Mouse (Mus musculus) embryonic stem cell, embryonic (primary cell): ENCODE results near the gene B3gnt2.

ENCODE experiments used
- CTCF ChIA-PET, 4 experiments: fragments of 300-600 bp in 2 of 4; fragments of 350-600 bp in 2 of 4; sonication (Branson Sonifier 250); formaldehyde crosslinking; loops; one replicate each; lab custom pipeline; 2022; ENCODE audit warnings: inconsistent platforms in 2 of 4; lab: Charles Lee
- POLR2A ChIA-PET, 4 experiments: fragments of 300-600 bp in 2 of 4; fragments of 350-600 bp in 2 of 4; sonication (Branson Sonifier 250); formaldehyde crosslinking; loops; one replicate each; lab custom pipeline; 2022; ENCODE audit warnings: antibody characterized with exemption in 4 of 4, inconsistent platforms in 1 of 4; lab: Charles Lee

The B3gnt2 gene

GRCm38 (mm10) chr11:22782705-22783124 lies 78.0 kb downstream of the B3gnt2 start:
- ChIA-PET CTCF (interaction anchor here in 2 of 4 experiments (0.5 to 1.4 kb wide), 2 partner anchors 174 to 472 kb away, joined by 3 to 8 read pairs; no protein-coding TSS in a partner anchor), POLR2A (interaction anchor here in 3 of 4 experiments (0.7 to 1.8 kb wide), 19 partner anchors 9 to 147 kb away, joined by 3 to 19 read pairs (median 4); partner anchors contain the start of gene B3gnt2 (in 2 of the 3))

- ChIA-PET CTCF (no interaction called here), POLR2A (no interaction called here)
Observed at GRCm38 (mm10) chr11:22781190-22781589, 79.6 kb downstream of the B3gnt2 start.

- POLR2A ChIA-PET = interaction anchor here in 1 of 4 experiments (1.5 to 3.0 kb wide), 2 partner anchors 27 to 79 kb away, joined by 4 to 10 read pairs; partner anchors contain the start of gene B3gnt2
- CTCF ChIA-PET = no interaction called here
Observed at GRCm38 (mm10) chr11:22780761-22781160, 80.0 kb downstream of the B3gnt2 start.

- ChIA-PET CTCF (interaction anchor here in 1 of 4 experiments (0.5 to 0.6 kb wide), 2 partner anchors 240 to 1301 kb away, joined by 3 to 7 read pairs; no protein-coding TSS in a partner anchor), POLR2A (interaction anchor here in 3 of 4 experiments (0.7 to 3.0 kb wide), 6 partner anchors 20 to 663 kb away, joined by 3 to 10 read pairs (median 4); partner anchors contain the start of genes B3gnt2 (in 1 of the 3) and Cct4 (in 1 of the 3))
Observed at GRCm38 (mm10) chr11:22779821-22780551, 80.8 kb downstream of the B3gnt2 start.

GRCm38 (mm10) chr11:22778596-22778995 lies 82.2 kb downstream of the B3gnt2 start:
- ChIA-PET CTCF (interaction anchor here in 1 of 4 experiments (2.0 kb wide), 1 partner anchor 171 kb away, joined by 18 read pairs; no protein-coding TSS in a partner anchor), POLR2A (interaction anchor here in 2 of 4 experiments (1.0 to 3.0 kb wide), 5 partner anchors 13 to 171 kb away, joined by 3 to 10 read pairs (median 6); partner anchors contain the start of gene B3gnt2 (in 1 of the 2))

- ChIA-PET POLR2A (interaction anchor here in 3 of 4 experiments (0.6 to 2.9 kb wide), 27 partner anchors 12 to 188 kb away, joined by 3 to 12 read pairs (median 4); partner anchors contain the start of gene B3gnt2 (in 2 of the 3)), CTCF (interaction anchor here (0.6 to 2.2 kb wide), 42 partner anchors 11 to 272 kb away, joined by 3 to 33 read pairs (median 4); no protein-coding TSS in a partner anchor)
Observed at GRCm38 (mm10) chr11:22777531-22777930, 83.2 kb downstream of the B3gnt2 start.

- CTCF ChIA-PET = no interaction called here
Observed at GRCm38 (mm10) chr11:22774821-22775220, 85.9 kb downstream of the B3gnt2 start.

GRCm38 (mm10) chr11:22766238-22766637 lies 94.5 kb downstream of the B3gnt2 start:
- ChIA-PET CTCF (interaction anchor here in 2 of 4 experiments (0.9 to 1.0 kb wide), 2 partner anchors 11 to 12 kb away, joined by 4 to 7 read pairs; no protein-coding TSS in a partner anchor), POLR2A (no interaction called here)

More at GRCm38 (mm10) chr11:22774821-22775220, 85.9 kb downstream of the B3gnt2 start:
- POLR2A ChIA-PET = no interaction called here

GRCm38 (mm10) chr11:22765425-22765824 lies 95.3 kb downstream of the B3gnt2 start:
- CTCF ChIA-PET = interaction anchor here in 2 of 4 experiments (0.7 to 1.0 kb wide), 2 partner anchors 12 to 64 kb away, joined by 4 read pairs; no protein-coding TSS in a partner anchor

GRCm38 (mm10) chr11:22763556-22764295 lies 97.0 kb downstream of the B3gnt2 start:
- POLR2A ChIA-PET = interaction anchor here in 2 of 4 experiments (1.3 to 1.6 kb wide), 2 partner anchors 37 to 66 kb away, joined by 3 to 4 read pairs; no protein-coding TSS in a partner anchor
- CTCF ChIA-PET = interaction anchor here in 1 of 4 experiments (0.6 kb wide), 1 partner anchor 206 kb away, joined by 8 read pairs; no protein-coding TSS in a partner anchor

More at GRCm38 (mm10) chr11:22765425-22765824, 95.3 kb downstream of the B3gnt2 start:
- POLR2A ChIA-PET = no interaction called here

- ChIA-PET POLR2A (interaction anchor here in 3 of 4 experiments (0.5 to 1.6 kb wide), 3 partner anchors 38 to 368 kb away, joined by 3 to 7 read pairs (median 4); no protein-coding TSS in a partner anchor), CTCF (no interaction called here)
Observed at GRCm38 (mm10) chr11:22763055-22763454, 97.7 kb downstream of the B3gnt2 start.

- ChIA-PET CTCF (no interaction called here), POLR2A (interaction anchor here in 1 of 4 experiments (0.5 kb wide), 1 partner anchor 367 kb away, joined by 7 read pairs; no protein-coding TSS in a partner anchor)
Observed at GRCm38 (mm10) chr11:22762236-22762927, 98.4 kb downstream of the B3gnt2 start.

GRCm38 (mm10) chr11:22759783-22760182 lies 101.0 kb downstream of the B3gnt2 start:
- ChIA-PET CTCF (no interaction called here), POLR2A (interaction anchor here in 1 of 4 experiments (0.7 kb wide), 1 partner anchor 100 kb away, joined by 16 read pairs; no protein-coding TSS in a partner anchor)

- ChIA-PET POLR2A (interaction anchor here in 1 of 4 experiments (0.9 kb wide), 1 partner anchor 9 kb away, joined by 4 read pairs; no protein-coding TSS in a partner anchor), CTCF (interaction anchor here in 1 of 4 experiments (0.6 kb wide), 1 partner anchor 160 kb away, joined by 3 read pairs; no protein-coding TSS in a partner anchor)
Observed at GRCm38 (mm10) chr11:22756168-22756980, 104.4 kb downstream of the B3gnt2 start.

- ChIA-PET CTCF (no interaction called here), POLR2A (no interaction called here)
Observed at GRCm38 (mm10) chr11:22755180-22755579, 105.6 kb downstream of the B3gnt2 start.

- ChIA-PET CTCF (interaction anchor here in 1 of 4 experiments (0.5 kb wide), 1 partner anchor 115 kb away, joined by 3 read pairs; no protein-coding TSS in a partner anchor), POLR2A (interaction anchor here in 3 of 4 experiments (1.0 to 1.1 kb wide), 5 partner anchors 9 to 48 kb away, joined by 3 to 10 read pairs (median 3); no protein-coding TSS in a partner anchor)
Observed at GRCm38 (mm10) chr11:22752596-22752995, 108.2 kb downstream of the B3gnt2 start.
